Mouse (Mus musculus) neural tube, embryonic 15.5 days (tissue): ENCODE data around the gene Tmem156. TPM values are rescaled to one million over a fixed set of nuclear protein-coding genes. Genes with fewer than 3 reads are reported as not detected.

Experiments
- ATAC-seq: fragments of 200-750 bp; cut with Nextera tagmentation; 2 replicates; pipeline ENCODE4 v1.8.0; 2017; ENCODE audit warnings: mild to moderate bottlenecking, moderate TSS enrichment, moderate library complexity; ENCODE audit not compliant: low FRiP score
- H3K27ac ChIP-seq: fragments of 300-500 bp; sonication (generic); replicated peaks from 2 replicates; pipeline ENCODE4 v1.5.1; 2015; ENCODE audit warnings: mild to moderate bottlenecking, inconsistent platforms
- H3K27me3 ChIP-seq: fragments of 300-500 bp; sonication (generic); replicated peaks from 2 replicates; pipeline ENCODE4 v1.6.1; 2015; ENCODE audit warnings: inconsistent platforms
- H3K36me3 ChIP-seq: fragments of 300-500 bp; sonication (generic); 2 replicates; pipeline ENCODE4 v1.6.1; 2015; ENCODE audit warnings: inconsistent platforms
- H3K4me1 ChIP-seq: fragments of 300-500 bp; sonication (generic); 2 replicates; pipeline ENCODE4 v1.6.1; 2015; ENCODE audit warnings: inconsistent platforms
- H3K4me2 ChIP-seq: fragments of 300-500 bp; sonication (generic); 2 replicates; pipeline ENCODE4 v1.6.1; 2015; ENCODE audit warnings: inconsistent platforms, mild to moderate bottlenecking, moderate library complexity
- H3K4me3 ChIP-seq: fragments of 300-500 bp; sonication (generic); replicated peaks from 2 replicates; pipeline ENCODE4 v1.5.1; 2015; ENCODE audit warnings: mild to moderate bottlenecking, inconsistent platforms
- H3K9ac ChIP-seq: fragments of 300-500 bp; sonication (generic); replicated peaks from 2 replicates; pipeline ENCODE4 v1.6.1; 2015; ENCODE audit warnings: mild to moderate bottlenecking, inconsistent platforms
- H3K9me3 ChIP-seq: fragments of 300-500 bp; sonication (generic); replicated peaks from 2 replicates; pipeline ENCODE4 v1.6.1; 2016; ENCODE audit warnings: inconsistent platforms
- WGBS: fragments of 180-500 bp; shearing (Covaris S2); methylation state at CpG from one replicate; pipeline ENCODE4 v1.1.7; 2015; ENCODE audit warnings: mixed read lengths; 5-methylcytosine and 5-hydroxymethylcytosine counted together
- polyA plus RNA-seq: library from polyadenylated mRNA; unstranded; fragments of >200 nt; fragmentation: Nextera tagmentation; extraction: Ambion mirVana; gene quantifications from 2 replicates; pipeline ENCODE4 v1.2.1, GENCODE M21; 2015

Gene Tmem156
- 0.68 TPM in 1 of 2 replicates, not detected in the other for polyA plus RNA-seq

DNA sequence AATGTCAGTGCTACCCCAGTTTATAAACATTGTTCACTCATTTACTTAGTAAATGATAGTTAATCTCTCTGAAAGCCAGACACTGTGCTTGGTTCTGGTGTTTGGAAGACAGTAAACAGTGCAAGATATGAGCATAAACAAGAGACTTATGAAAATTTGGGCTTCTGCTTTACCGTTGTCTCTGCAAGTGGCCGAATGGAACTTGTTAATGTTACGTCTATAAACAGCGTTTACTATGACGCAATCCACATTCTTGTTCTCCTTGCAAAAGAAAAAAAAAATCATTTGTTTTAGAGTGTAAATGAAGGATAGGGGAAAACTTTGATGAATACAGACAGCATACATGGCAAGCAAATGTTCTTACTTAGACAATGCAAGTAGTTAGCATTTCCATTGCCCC is at the start of gene Tmem156:
Gene Tmem156, minus strand, starts transcription at position 212 of the 400 bp plus-strand sequence.
- H3K4me2 ChIP-seq, result no peak within 1 kb of the TSS
- H3K36me3 ChIP-seq, result no peaks in the 10 kb centered on the region
- ATAC-seq, result no peak
- no peak within 1 kb of the TSS for H3K27ac ChIP-seq
- no peaks in the 10 kb centered on the region for H3K4me1 ChIP-seq
- 71% methylated on average over 5 of the region's 5 CpGs for WGBS
- H3K27me3 ChIP-seq, result no peaks in the 10 kb centered on the region
- H3K9me3 ChIP-seq, result no peaks in the 10 kb centered on the region
- no peak within 1 kb of the TSS for H3K4me3 ChIP-seq
- no peak within 1 kb of the TSS for H3K9ac ChIP-seq

- ATAC-seq, result no peak
- Histone ChIP-seq H3K9ac (no peak overlapping the region), H3K4me2 (no peak overlapping the region), H3K4me3 (no peak overlapping the region), H3K27me3 (no peaks in the 10 kb centered on the region), H3K4me1 (peaks cover 3% of the 10 kb centered on the region), H3K27ac (no peak overlapping the region), H3K9me3 (no peaks in the 10 kb centered on the region), H3K36me3 (peaks cover 25% of the 10 kb centered on the region)
- 91% methylated on average over 8 of the region's 8 CpGs for WGBS
Measured at GRCm38 (mm10) chr5:65141242-65141641, 49.3 kb upstream of the Tmem156 start.

GRCm38 (mm10) chr5:65137073-65137472 is 45.1 kb upstream of the Tmem156 start:
- ATAC-seq, result no peak
- H3K4me2 ChIP-seq, result no peak overlapping the region
- H3K27me3 ChIP-seq, result no peaks in the 10 kb centered on the region
- no peaks in the 10 kb centered on the region for H3K9me3 ChIP-seq
- WGBS, result 95% methylated on average over 6 of the region's 6 CpGs
- peaks cover 12% of the 10 kb centered on the region for H3K4me1 ChIP-seq
- no peak overlapping the region for H3K4me3 ChIP-seq
- H3K36me3 ChIP-seq, result 0 out of 2 replicates have a peak, but pooled peaks cover 6% of the 10 kb centered on the region
- H3K9ac ChIP-seq, result no peak overlapping the region
- H3K27ac ChIP-seq, result no peak overlapping the region

GRCm38 (mm10) chr5:65136159-65136558 is 44.2 kb upstream of the Tmem156 start:
- no peak overlapping the region for H3K27ac ChIP-seq
- H3K36me3 ChIP-seq, result no peaks in the 10 kb centered on the region
- H3K4me2 ChIP-seq, result peak overlapping the region; percentile 20; the same call in 1 of the 2 replicates
- 82% methylated on average over 7 of the region's 7 CpGs for WGBS
- H3K4me1 ChIP-seq, result peaks cover 12% of the 10 kb centered on the region
- no peak for ATAC-seq
- no peaks in the 10 kb centered on the region for H3K9me3 ChIP-seq
- H3K9ac ChIP-seq, result no peak overlapping the region
- H3K27me3 ChIP-seq, result no peaks in the 10 kb centered on the region
- H3K4me3 ChIP-seq, result no peak overlapping the region

DNA sequence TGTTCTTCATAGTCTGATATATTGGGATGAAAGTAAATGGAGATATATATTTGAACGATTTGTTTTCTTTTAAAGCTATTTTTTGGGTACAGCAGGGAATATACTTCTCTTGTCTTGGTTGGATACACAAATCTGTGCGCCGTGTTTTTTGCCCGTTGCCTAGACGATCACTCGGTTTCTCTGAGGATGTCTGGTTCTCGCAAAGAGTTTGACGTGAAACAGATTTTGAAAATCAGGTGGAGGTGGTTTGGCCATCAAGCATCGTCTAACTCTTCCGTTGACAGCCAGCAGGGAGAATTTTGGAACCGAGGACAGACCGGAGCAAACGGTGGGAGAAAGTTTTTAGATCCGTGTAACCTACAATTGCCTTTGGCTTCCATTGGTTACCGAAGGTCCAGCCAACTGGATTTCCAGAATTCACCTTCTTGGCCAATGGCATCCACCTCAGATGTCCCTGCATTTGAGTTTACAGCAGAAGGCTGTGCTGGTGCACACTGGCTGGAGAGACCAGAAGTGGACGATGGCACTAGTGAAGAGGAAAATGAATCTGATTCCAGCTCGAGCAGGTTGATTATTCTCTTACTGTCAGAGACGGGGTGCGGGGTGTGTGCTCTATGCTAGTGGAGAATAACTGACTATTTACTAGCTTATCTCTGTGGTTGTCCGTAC is 39.4 kb upstream of the Tmem156 start:
- peak overlapping the region; percentile 59 for H3K4me2 ChIP-seq
- no peaks in the 10 kb centered on the region for H3K36me3 ChIP-seq
- H3K9ac ChIP-seq, result peak overlapping the region; percentile 48
- no peaks in the 10 kb centered on the region for H3K27me3 ChIP-seq
- peak overlapping the region; percentile 82 for H3K27ac ChIP-seq
- peak; percentile 64 for ATAC-seq
- H3K4me1 ChIP-seq, result peaks cover 17% of the 10 kb centered on the region
- peak overlapping the region; percentile 49 for H3K4me3 ChIP-seq
- WGBS, result 6% methylated on average over 20 of the region's 20 CpGs
- no peaks in the 10 kb centered on the region for H3K9me3 ChIP-seq

DNA sequence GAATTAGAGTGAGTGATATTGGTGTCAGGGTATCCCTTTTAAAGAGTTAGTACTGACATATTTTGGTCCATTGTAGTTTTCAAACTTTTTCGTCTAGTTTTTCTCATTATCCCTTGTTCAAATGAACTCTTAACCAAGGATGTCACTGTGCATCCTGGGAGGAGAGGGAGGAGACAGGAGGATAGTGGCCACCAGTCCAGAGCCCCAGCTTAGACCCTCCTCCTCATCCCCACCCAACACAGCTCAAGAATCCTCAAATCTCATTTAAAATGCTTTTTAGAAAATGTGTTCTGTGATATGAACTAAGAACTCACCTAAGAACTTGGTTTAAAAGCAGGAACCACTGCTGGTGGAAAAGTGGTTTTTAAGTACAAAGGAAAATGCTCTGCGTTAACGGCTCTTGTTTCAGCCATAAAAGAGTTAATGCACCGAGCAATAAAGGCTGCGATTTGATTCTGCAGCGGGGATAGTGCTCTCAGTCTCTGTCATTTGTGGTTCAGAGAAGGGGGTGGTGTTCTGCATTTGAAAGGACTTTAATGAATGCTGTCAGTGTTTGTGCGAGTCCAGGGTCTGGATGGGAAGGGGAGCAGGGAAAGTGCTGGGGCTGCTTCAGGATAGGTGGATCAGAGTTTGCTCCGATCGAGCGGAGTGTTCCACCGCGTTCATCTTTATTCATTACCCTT is 38.7 kb upstream of the Tmem156 start:
- Histone ChIP-seq H3K36me3 (no peaks in the 10 kb centered on the region), H3K27ac (peak overlapping the region; percentile 82), H3K9ac (peak overlapping the region; percentile 48), H3K4me1 (peaks cover 10% of the 10 kb centered on the region), H3K9me3 (no peaks in the 10 kb centered on the region), H3K4me3 (peak overlapping the region; percentile 49), H3K4me2 (peak overlapping the region; percentile 59), H3K27me3 (no peaks in the 10 kb centered on the region)
- 1% methylated on average over 12 of the region's 12 CpGs for WGBS
- ATAC-seq, result peak; percentile 88

DNA sequence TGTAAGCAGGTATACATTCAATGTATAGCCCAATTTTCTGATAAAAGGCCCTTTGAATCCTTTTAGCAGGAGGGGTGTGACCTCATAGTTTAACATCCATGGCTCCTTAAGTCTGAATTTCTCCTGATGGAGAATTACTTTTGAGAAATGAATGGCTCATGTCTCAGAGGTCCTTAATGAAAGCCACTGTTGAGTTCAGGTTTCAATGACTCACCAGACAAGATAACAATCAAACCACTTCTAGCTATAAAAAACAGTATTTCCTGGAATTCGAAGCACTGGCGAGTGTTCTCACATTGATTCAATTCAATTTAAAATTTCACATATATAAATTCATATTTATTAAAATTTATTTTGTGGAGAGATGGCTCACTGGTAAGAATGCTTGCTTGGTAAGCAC is 36.5 kb upstream of the Tmem156 start:
- Histone ChIP-seq H3K27ac (no peak overlapping the region), H3K4me2 (no peak overlapping the region), H3K9me3 (no peaks in the 10 kb centered on the region), H3K4me1 (peaks cover 7% of the 10 kb centered on the region), H3K9ac (no peak overlapping the region), H3K27me3 (no peaks in the 10 kb centered on the region), H3K4me3 (no peak overlapping the region), H3K36me3 (no peaks in the 10 kb centered on the region)
- no peak for ATAC-seq
- 89% methylated on average over 2 of the region's 2 CpGs for WGBS

DNA sequence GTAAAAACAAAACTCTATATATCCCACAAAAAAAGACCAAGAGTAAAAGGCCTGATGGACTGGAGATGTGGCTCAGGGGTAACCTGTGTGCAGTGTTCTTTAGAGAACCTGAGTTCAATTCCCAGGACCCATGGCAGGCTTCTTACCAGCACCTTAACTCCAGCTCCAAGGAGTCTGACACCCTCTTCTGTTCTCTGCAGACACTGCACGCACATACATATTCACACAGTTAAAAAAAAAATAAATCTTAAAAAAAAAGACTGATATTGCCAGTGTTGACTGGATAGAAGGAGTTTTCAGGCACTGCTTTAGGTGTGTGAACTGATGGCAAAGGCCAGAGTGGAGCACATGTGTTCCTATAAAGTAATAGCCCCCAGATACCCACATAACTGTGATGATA is 34.2 kb upstream of the Tmem156 start:
- H3K9me3 ChIP-seq, result no peaks in the 10 kb centered on the region
- peaks cover 7% of the 10 kb centered on the region for H3K4me1 ChIP-seq
- no peaks in the 10 kb centered on the region for H3K27me3 ChIP-seq
- no peak overlapping the region for H3K27ac ChIP-seq
- H3K9ac ChIP-seq, result no peak overlapping the region
- 97% methylated on average over 1 of the region's 1 CpGs for WGBS
- H3K36me3 ChIP-seq, result no peaks in the 10 kb centered on the region
- ATAC-seq, result no peak
- no peak overlapping the region for H3K4me3 ChIP-seq
- H3K4me2 ChIP-seq, result no peak overlapping the region

GRCm38 (mm10) chr5:65122616-65123015 is 30.7 kb upstream of the Tmem156 start:
- H3K9me3 ChIP-seq, result no peaks in the 10 kb centered on the region
- H3K4me2 ChIP-seq, result no peak overlapping the region
- H3K9ac ChIP-seq, result no peak overlapping the region
- H3K36me3 ChIP-seq, result no peaks in the 10 kb centered on the region
- no peaks in the 10 kb centered on the region for H3K27me3 ChIP-seq
- no peak for ATAC-seq
- H3K27ac ChIP-seq, result no peak overlapping the region
- 90% methylated on average over 3 of the region's 3 CpGs for WGBS
- H3K4me3 ChIP-seq, result no peak overlapping the region
- no peaks in the 10 kb centered on the region for H3K4me1 ChIP-seq

GRCm38 (mm10) chr5:65119918-65120317 is 28.0 kb upstream of the Tmem156 start:
- Histone ChIP-seq H3K27me3 (no peaks in the 10 kb centered on the region), H3K4me3 (no peak overlapping the region), H3K27ac (no peak overlapping the region), H3K4me2 (no peak overlapping the region), H3K36me3 (no peaks in the 10 kb centered on the region), H3K9me3 (no peaks in the 10 kb centered on the region), H3K4me1 (no peaks in the 10 kb centered on the region), H3K9ac (no peak overlapping the region)
- 71% methylated on average over 3 of the region's 3 CpGs for WGBS
- no peak for ATAC-seq

- H3K27ac ChIP-seq, result no peak overlapping the region
- H3K36me3 ChIP-seq, result no peaks in the 10 kb centered on the region
- ATAC-seq, result no peak
- H3K4me2 ChIP-seq, result no peak overlapping the region
- no peaks in the 10 kb centered on the region for H3K27me3 ChIP-seq
- H3K9me3 ChIP-seq, result no peaks in the 10 kb centered on the region
- no peak overlapping the region for H3K9ac ChIP-seq
- H3K4me3 ChIP-seq, result no peak overlapping the region
- H3K4me1 ChIP-seq, result no peaks in the 10 kb centered on the region
- WGBS, result 68% methylated on average over 1 of the region's 1 CpGs
Measured at GRCm38 (mm10) chr5:65119495-65119894, 27.6 kb upstream of the Tmem156 start.

- H3K4me2 ChIP-seq, result no peak overlapping the region
- no peak overlapping the region for H3K9ac ChIP-seq
Measured at GRCm38 (mm10) chr5:65116789-65117188, 24.9 kb upstream of the Tmem156 start.

More at GRCm38 (mm10) chr5:65116789-65117188, 24.9 kb upstream of the Tmem156 start:
- Histone ChIP-seq H3K27me3 (no peaks in the 10 kb centered on the region), H3K9me3 (no peaks in the 10 kb centered on the region), H3K36me3 (no peaks in the 10 kb centered on the region), H3K27ac (no peak overlapping the region), H3K4me3 (no peak overlapping the region), H3K4me1 (no peaks in the 10 kb centered on the region)
- WGBS, result 95% methylated on average over 2 of the region's 2 CpGs
- ATAC-seq, result no peak
